Mouse (Mus musculus) kidney, adult 2 months (tissue): ENCODE measurements at regions not wholly inside any gene's neighbourhood (a gene's known extent, or its start where the extent isn't known, plus 50 kb on each side); places are given as distances from the start of the nearest gene placed in this dataset.

Experiments used
- DNase-seq: peaks from one replicate; pipeline ENCODE4 v3.0.0; 2021
- H3K27ac ChIP-seq: fragments of 200-500 bp; 2 replicates; pipeline ENCODE4 v1.5.1; 2012; ENCODE audit warnings: low read depth, low read length, control low read depth, inconsistent platforms; ENCODE audit not compliant: insufficient read depth
- H3K27me3 ChIP-seq: fragments of 200-500 bp; replicated peaks from 2 replicates; pipeline ENCODE4 v1.6.1; 2012; ENCODE audit warnings: mild to moderate bottlenecking, moderate library complexity, low read length, inconsistent platforms; ENCODE audit not compliant: control insufficient read depth, insufficient read depth
- H3K36me3 ChIP-seq: fragments of 200-500 bp; 2 replicates; pipeline ENCODE4 v1.6.1; 2012; ENCODE audit warnings: mild to moderate bottlenecking, moderate library complexity, low read length, inconsistent platforms; ENCODE audit not compliant: control insufficient read depth, insufficient read depth
- H3K4me1 ChIP-seq: fragments of 200-500 bp; 2 replicates; pipeline ENCODE4 v1.6.1; 2011; ENCODE audit warnings: low read length; ENCODE audit not compliant: control insufficient read depth, insufficient read depth
- H3K4me3 ChIP-seq: fragments of 200-500 bp; 2 replicates; pipeline ENCODE4 v1.5.1; 2011; ENCODE audit warnings: mild to moderate bottlenecking, low read depth, low read length, control low read depth; ENCODE audit not compliant: insufficient read depth
- CTCF ChIP-seq: fragments of 200-500 bp; conservative IDR thresholded peaks from 2 replicates; pipeline ENCODE4 v1.5.1; 2011; ENCODE audit warnings: low read depth, mild to moderate bottlenecking, control low read depth, low read length, moderate library complexity, mixed read lengths; ENCODE audit not compliant: insufficient read depth, insufficient read length
- POLR2A ChIP-seq: fragments of 200-500 bp; IDR thresholded peaks from one replicate; pipeline ENCODE4 v1.6.1; 2011; ENCODE audit warnings: low read depth, low read length, control low read depth
- WGBS: fragments of 180-500 bp; shearing (Covaris S2); methylation state at CpG from one replicate; pipeline ENCODE4 v1.1.7; 2018; 5-methylcytosine and 5-hydroxymethylcytosine counted together

GRCm38 (mm10) chr2:116963116-116963873 is 84.8 kb downstream of the Tmco5 start:
- no peaks in the 10 kb centered on the region for H3K27me3 ChIP-seq

GRCm38 (mm10) chr2:116966266-116966665 is 87.8 kb downstream of the Tmco5 start:
- no peaks in the 10 kb centered on the region for H3K27me3 ChIP-seq
- H3K4me1 ChIP-seq = no peaks in the 10 kb centered on the region
- DNase-seq = no peak
- TF ChIP-seq POLR2A (no peak), CTCF (no peak)
- no peaks in the 10 kb centered on the region for H3K36me3 ChIP-seq
- no peak overlapping the region for H3K4me3 ChIP-seq
- WGBS = 100% methylated on average over 1 of the region's 1 CpGs
- H3K27ac ChIP-seq = no peak overlapping the region

More at GRCm38 (mm10) chr2:116963116-116963873, 84.8 kb downstream of the Tmco5 start:
- DNase-seq = no peak
- no peak for TF ChIP-seq CTCF
- TF ChIP-seq POLR2A = no peak
- Histone ChIP-seq H3K4me3 (no peak overlapping the region), H3K4me1 (no peaks in the 10 kb centered on the region), H3K36me3 (no peaks in the 10 kb centered on the region), H3K27ac (no peak overlapping the region)
- 82% methylated on average over 8 of the region's 8 CpGs for WGBS

- Histone ChIP-seq H3K27ac (peak overlapping the region; percentile 96), H3K4me1 (no peaks in the 10 kb centered on the region), H3K27me3 (no peaks in the 10 kb centered on the region), H3K36me3 (no peaks in the 10 kb centered on the region), H3K4me3 (peak overlapping the region; percentile 19; the same call in 1 of the 2 replicates)
- peak; percentile 72 for DNase-seq
- 31% methylated on average over 9 of the region's 9 CpGs for WGBS
- TF ChIP-seq POLR2A = no peak
Observed at GRCm38 (mm10) chr2:116971666-116972613, 93.4 kb downstream of the Tmco5 start.

- Histone ChIP-seq H3K27me3 (no peaks in the 10 kb centered on the region), H3K36me3 (no peaks in the 10 kb centered on the region), H3K4me3 (no peak overlapping the region), H3K27ac (peak overlapping the region; percentile 96), H3K4me1 (no peaks in the 10 kb centered on the region)
- WGBS = 30% methylated on average over 6 of the region's 6 CpGs
- TF ChIP-seq CTCF = no peak
- no peak for TF ChIP-seq POLR2A
- DNase-seq = peak; percentile 31
Observed at GRCm38 (mm10) chr2:116972614-116972985, 94.1 kb downstream of the Tmco5 start.

- TF ChIP-seq CTCF (no peak), POLR2A (no peak)
- Histone ChIP-seq H3K27ac (no peak overlapping the region), H3K36me3 (no peaks in the 10 kb centered on the region), H3K27me3 (no peaks in the 10 kb centered on the region), H3K4me1 (no peaks in the 10 kb centered on the region), H3K4me3 (no peak overlapping the region)
- WGBS = 94% methylated on average over 3 of the region's 3 CpGs
- no peak for DNase-seq
Observed at GRCm38 (mm10) chr2:116973441-116973840, 95.0 kb downstream of the Tmco5 start.

- Histone ChIP-seq H3K4me1 (no peaks in the 10 kb centered on the region), H3K36me3 (no peaks in the 10 kb centered on the region), H3K4me3 (no peak overlapping the region), H3K27me3 (no peaks in the 10 kb centered on the region), H3K27ac (no peak overlapping the region)
- TF ChIP-seq POLR2A (no peak), CTCF (no peak)
- DNase-seq = no peak
- 90% methylated on average over 9 of the region's 9 CpGs for WGBS
Observed at GRCm38 (mm10) chr2:116974152-116974551, 95.7 kb downstream of the Tmco5 start.

GRCm38 (mm10) chr2:116974569-116975060 is 96.1 kb downstream of the Tmco5 start:
- Histone ChIP-seq H3K27ac (no peak overlapping the region), H3K4me1 (no peaks in the 10 kb centered on the region), H3K36me3 (no peaks in the 10 kb centered on the region), H3K4me3 (no peak overlapping the region), H3K27me3 (no peaks in the 10 kb centered on the region)
- WGBS = 71% methylated on average over 7 of the region's 7 CpGs
- DNase-seq = no peak
- TF ChIP-seq POLR2A (no peak), CTCF (no peak)
